Mouse (Mus musculus) ES-E14 (cell line): ENCODE measurements around the gene Nrg3. TPM values are rescaled to one million over a fixed set of nuclear protein-coding genes. Genes with fewer than 3 reads are reported as not detected.

Experiments
- DNase-seq: peaks from one replicate; pipeline ENCODE4 v3.0.0-alpha.2; 2013; ENCODE audit warnings: low read depth, low spot score
- H3K27ac ChIP-seq: 2 replicates; pipeline ENCODE4 v1.5.1; 2012; ENCODE audit warnings: low read depth, mild to moderate bottlenecking, low read length, moderate library complexity, mixed read lengths; ENCODE audit not compliant: poor library complexity, insufficient read depth, severe bottlenecking
- H3K36me3 ChIP-seq: 2 replicates; pipeline ENCODE4 v1.6.1; 2012; ENCODE audit warnings: mild to moderate bottlenecking, low read length, moderate library complexity, mixed read lengths; ENCODE audit not compliant: control insufficient read depth, poor library complexity, insufficient read depth, severe bottlenecking
- H3K4me1 ChIP-seq, 2 experiments: fragments of 150-350 bp in 1 of 2; sonication (generic) in 1 of 2; 2 replicates each; pipeline ENCODE4 v1.6.1; 2012; ENCODE audit warnings: low read length in 2 of 2, mild to moderate bottlenecking in 1 of 2, mixed read lengths in 1 of 2; ENCODE audit not compliant: control insufficient read depth in 2 of 2, insufficient read depth in 2 of 2, poor library complexity in 1 of 2
- H3K4me3 ChIP-seq, 2 experiments: fragments of 150-350 bp in 1 of 2; sonication (generic) in 1 of 2; 2 replicates each; pipeline ENCODE4 v1.5.1; 2012; ENCODE audit warnings: low read length in 2 of 2, low read depth in 1 of 2, mild to moderate bottlenecking in 1 of 2, mixed read lengths in 1 of 2; ENCODE audit not compliant: insufficient read depth in 1 of 2, poor library complexity in 1 of 2, severe bottlenecking in 1 of 2
- H3K9ac ChIP-seq: 2 replicates; pipeline ENCODE4 v1.6.1; 2012; ENCODE audit warnings: low read depth, mild to moderate bottlenecking, low read length, mixed read lengths; ENCODE audit not compliant: poor library complexity, insufficient read depth, severe bottlenecking
- H3K9me3 ChIP-seq: fragments of 150-350 bp; sonication (generic); 2 replicates; pipeline ENCODE4 v1.6.1; 2012; ENCODE audit warnings: low read depth, mild to moderate bottlenecking, low read length; ENCODE audit not compliant: control insufficient read depth, insufficient read depth
- CHD2 ChIP-seq: IDR thresholded peaks from 2 replicates; pipeline ENCODE4 v1.6.1; 2014; ENCODE audit warnings: mild to moderate bottlenecking, low read depth, low read length, inconsistent platforms
- HCFC1 ChIP-seq: IDR thresholded peaks from 2 replicates; pipeline ENCODE4 v1.6.1; 2012; ENCODE audit warnings: low read length, inconsistent platforms, borderline replicate concordance; ENCODE audit not compliant: insufficient read depth
- MAFK ChIP-seq: IDR thresholded peaks from 2 replicates; pipeline ENCODE4 v1.6.1; 2014; ENCODE audit warnings: mild to moderate bottlenecking, low read depth, low read length, inconsistent platforms; ENCODE audit not compliant: insufficient read depth
- ZC3H11A ChIP-seq: IDR thresholded peaks from 2 replicates; pipeline ENCODE4 v1.6.1; 2012; ENCODE audit warnings: low read depth, mild to moderate bottlenecking, inconsistent platforms, low read length, borderline replicate concordance
- ZNF384 ChIP-seq: IDR thresholded peaks from 2 replicates; pipeline ENCODE4 v1.6.1; 2012; ENCODE audit warnings: low read depth, low read length, inconsistent platforms
- in situ Hi-C, 2 experiments: fragments of 600-800 bp; cut with MboI; formaldehyde crosslinking; loops; one replicate each; pipeline ENCODE4 v1.15.1; 2025; ENCODE audit warnings: low sequenced_read_pairs in 2 of 2, inconsistent platforms in 1 of 2; ENCODE audit not compliant: unreplicated experiment in 2 of 2
- total RNA-seq: library from RNA; depleted of rRNA; stranded (reverse); fragments of 300-350 nt; gene quantifications from 2 replicates; pipeline ENCODE4 v1.2.3, GENCODE M21; 2012

Nrg3 gene
- total RNA-seq, 1 experiment: not detected

DNA sequence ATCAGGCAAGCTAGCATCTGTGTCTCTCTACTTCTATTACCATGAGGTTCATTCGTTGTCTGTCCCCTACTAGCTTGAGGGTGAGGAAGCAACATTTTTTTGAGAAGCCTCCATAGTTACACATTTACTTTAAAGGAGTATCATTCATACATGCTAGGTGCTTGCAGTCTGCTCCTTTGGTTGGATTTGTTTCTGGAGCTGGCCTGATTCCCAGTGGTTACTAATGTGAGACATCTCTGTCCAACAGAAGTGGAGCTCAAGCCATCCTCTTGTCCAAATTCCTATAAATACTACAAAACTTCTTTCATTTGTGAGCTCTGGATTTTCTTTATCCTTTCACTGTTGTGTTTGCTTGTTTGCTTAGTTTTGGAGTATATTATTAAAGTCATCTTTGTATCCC is 211.9 kb downstream of the Nrg3 start:
- no peak overlapping the region for H3K4me3 ChIP-seq
- no peaks in the 10 kb centered on the region for H3K4me1 ChIP-seq
- H3K36me3 ChIP-seq: no peaks in the 10 kb centered on the region
- no peak for DNase-seq
- TF ChIP-seq HCFC1 (no peak), CHD2 (no peak), MAFK (no peak), ZNF384 (no peak), ZC3H11A (no peak)
- H3K9me3 ChIP-seq: no peaks in the 10 kb centered on the region
- in situ Hi-C loops: no loop called here
- H3K27ac ChIP-seq: no peak overlapping the region
- no peak overlapping the region for H3K9ac ChIP-seq

- H3K36me3 ChIP-seq: no peaks in the 10 kb centered on the region
- no peak for DNase-seq
- no peak overlapping the region for H3K9ac ChIP-seq
- no peak for TF ChIP-seq MAFK
- TF ChIP-seq CHD2: no peak
- TF ChIP-seq ZNF384: no peak
- TF ChIP-seq ZC3H11A: no peak
- TF ChIP-seq HCFC1: no peak
- in situ Hi-C loops: no loop called here
- H3K27ac ChIP-seq: no peak overlapping the region
- H3K4me3 ChIP-seq: no peak overlapping the region
- no peaks in the 10 kb centered on the region for H3K9me3 ChIP-seq
- no peaks in the 10 kb centered on the region for H3K4me1 ChIP-seq
These were observed 217.5 kb downstream of the Nrg3 start for GRCm38 (mm10) chr14:39255391-39255790.

DNA sequence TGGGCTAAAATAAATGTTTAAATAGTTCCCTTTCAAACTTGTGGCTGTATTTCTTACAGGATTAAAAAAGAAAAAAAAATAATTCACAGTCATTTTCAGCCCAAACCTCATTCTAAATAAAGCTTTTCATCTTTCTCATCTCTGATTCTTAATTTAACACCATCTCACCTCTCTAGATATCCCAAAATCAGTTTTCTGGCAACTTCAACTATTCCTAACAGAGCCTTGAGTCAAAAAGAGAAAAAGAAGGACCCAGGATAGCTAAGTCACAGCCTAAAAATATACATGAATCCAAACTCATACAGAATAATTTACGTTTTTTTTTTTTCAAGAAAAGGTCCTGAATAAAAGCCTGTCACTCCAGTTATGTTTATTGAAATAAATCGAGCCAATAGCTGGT is 232.6 kb downstream of the Nrg3 start:
- Histone ChIP-seq H3K27ac (no peak overlapping the region), H3K9me3 (no peaks in the 10 kb centered on the region), H3K9ac (no peak overlapping the region), H3K36me3 (no peaks in the 10 kb centered on the region), H3K4me3 (no peak overlapping the region), H3K4me1 (no peaks in the 10 kb centered on the region)
- in situ Hi-C loops: no loop called here
- DNase-seq: no peak
- TF ChIP-seq ZNF384: no peak
- no peak for TF ChIP-seq ZC3H11A
- no peak for TF ChIP-seq MAFK
- no peak for TF ChIP-seq CHD2

GRCm38 (mm10) chr14:39211472-39211871 is 261.4 kb downstream of the Nrg3 start:
- DNase-seq: no peak
- Histone ChIP-seq H3K9me3 (no peaks in the 10 kb centered on the region), H3K9ac (no peak overlapping the region), H3K4me3 (no peak overlapping the region), H3K27ac (no peak overlapping the region), H3K36me3 (no peaks in the 10 kb centered on the region), H3K4me1 (no peaks in the 10 kb centered on the region)
- TF ChIP-seq ZNF384 (no peak), HCFC1 (no peak), ZC3H11A (no peak), MAFK (no peak), CHD2 (no peak)
- in situ Hi-C loops: no loop called here

- DNase-seq: no peak
- no peaks in the 10 kb centered on the region for H3K4me1 ChIP-seq
- H3K4me3 ChIP-seq: no peak overlapping the region
- H3K9me3 ChIP-seq: no peaks in the 10 kb centered on the region
- H3K36me3 ChIP-seq: no peaks in the 10 kb centered on the region
- no peak overlapping the region for H3K9ac ChIP-seq
- TF ChIP-seq ZNF384: no peak
- H3K27ac ChIP-seq: no peak overlapping the region
- in situ Hi-C loops: no loop called here
These were observed 280.9 kb downstream of the Nrg3 start for GRCm38 (mm10) chr14:39191946-39192345.
